Mouse (Mus musculus) naive thymus-derived CD4-positive, alpha-beta T cell, adult 2 months (primary cell): ENCODE data around the gene Col3a1.

Source experiments
- DNase-seq: peaks from one replicate; pipeline ENCODE4 v3.0.0-alpha.2; 2011; ENCODE audit warnings: low read depth

Gene Col3a1

DNA sequence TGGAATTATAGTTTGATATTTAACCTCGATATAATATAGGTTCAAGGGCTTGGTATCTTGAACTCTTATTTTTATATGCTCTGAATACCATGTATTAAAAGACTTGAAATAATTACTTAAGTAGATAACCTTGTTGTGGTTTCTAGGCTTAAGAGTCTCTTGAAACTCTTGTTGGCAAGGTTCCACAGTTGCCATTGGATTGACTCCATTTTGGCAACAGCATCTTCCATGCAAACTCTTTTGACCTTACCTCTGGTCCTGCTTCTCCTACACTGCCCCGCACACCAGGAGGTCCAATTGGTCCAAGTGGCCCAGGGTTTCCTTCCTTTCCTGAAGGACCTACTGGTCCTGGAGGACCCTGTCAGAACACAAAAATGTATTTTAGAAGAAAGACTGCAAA lies 70.5 kb downstream of the Col3a1 start:
- no peak for DNase-seq
